Mouse (Mus musculus) liver (tissue): ENCODE results near the gene E130114P18Rik.

Source experiments
- DNase-seq: peaks from one replicate; pipeline ENCODE4 v3.0.0-alpha.2; 2020; ENCODE audit warnings: mixed read lengths

Gene E130114P18Rik

DNA sequence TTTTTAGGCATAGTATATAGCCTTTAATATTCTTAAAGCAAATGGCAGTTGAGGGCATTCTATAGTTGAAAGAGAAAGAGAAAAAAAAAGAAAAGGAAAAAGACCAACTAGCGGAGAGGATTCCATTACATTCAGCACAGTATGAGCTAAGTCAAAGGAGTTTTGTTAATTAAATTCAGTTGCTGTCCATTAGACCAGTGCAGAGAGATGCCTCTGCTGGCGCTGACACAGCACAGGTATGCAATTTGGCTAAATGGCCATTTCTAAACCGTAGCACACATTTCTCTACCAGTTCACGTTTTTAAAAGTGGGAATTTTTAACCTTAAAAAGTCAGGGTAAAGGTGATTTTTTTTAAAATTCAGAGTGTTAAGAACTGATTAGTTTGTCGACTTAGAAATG lies 26.8 kb upstream of the E130114P18Rik start:
- DNase-seq, result no peak

DNA sequence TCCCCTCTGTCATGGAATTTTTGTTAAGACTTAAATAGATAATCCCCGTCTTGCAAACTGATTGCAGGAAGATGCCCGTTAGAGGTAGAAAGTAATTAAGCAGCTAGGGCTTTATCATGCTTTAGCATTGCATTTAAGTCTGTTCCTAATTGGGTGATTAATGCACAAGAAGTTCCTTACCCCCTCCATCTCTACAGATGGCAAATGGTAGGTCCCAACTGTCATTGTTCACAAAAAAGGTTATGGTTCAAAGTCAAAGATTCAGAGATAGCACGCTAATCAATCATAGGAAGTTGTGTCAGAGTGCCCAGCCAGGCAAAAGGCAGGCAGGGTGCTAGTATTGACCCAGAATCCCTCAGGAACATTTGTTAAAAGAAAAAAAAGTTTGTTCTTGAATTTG lies 25.9 kb upstream of the E130114P18Rik start:
- no peak for DNase-seq

DNA sequence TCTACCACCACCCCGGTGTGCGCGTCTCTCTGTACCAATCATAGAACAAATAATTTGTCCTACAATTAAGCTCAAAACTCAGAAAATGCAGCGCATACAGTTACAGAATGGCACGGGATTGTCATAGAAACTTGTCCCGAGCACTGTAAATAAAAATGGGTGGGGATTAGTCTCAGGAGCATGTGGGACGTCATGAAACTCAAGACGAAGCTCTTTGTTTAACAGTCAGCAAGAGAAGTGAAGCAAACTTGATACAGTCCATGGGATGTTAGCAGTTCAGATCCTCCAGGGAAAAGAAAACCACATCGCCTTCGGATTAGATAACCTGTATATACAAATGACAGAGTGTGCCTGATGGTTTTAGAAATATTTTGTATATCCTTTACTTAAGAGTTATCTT lies 18.6 kb upstream of the E130114P18Rik start:
- DNase-seq, result no peak

DNA sequence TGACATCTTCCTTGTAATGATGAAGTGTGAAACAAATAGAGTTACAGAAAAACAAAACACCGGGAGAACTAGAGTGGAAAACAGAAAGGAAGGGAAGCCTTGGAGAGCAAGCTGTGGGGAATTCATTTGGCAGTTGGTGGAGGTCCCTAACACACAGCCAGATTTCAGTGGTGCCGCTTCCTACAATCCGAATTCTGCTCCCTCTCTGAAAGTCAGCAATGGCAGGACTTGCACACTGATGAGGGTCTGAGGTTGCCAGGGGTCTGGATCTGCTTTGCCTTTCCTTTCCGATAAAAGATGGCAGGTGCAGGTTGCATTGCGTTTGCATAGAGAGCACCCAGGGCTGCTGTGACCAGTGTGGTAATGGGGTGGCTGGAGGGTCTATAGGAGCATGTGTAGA lies 18.1 kb upstream of the E130114P18Rik start:
- no peak for DNase-seq

DNA sequence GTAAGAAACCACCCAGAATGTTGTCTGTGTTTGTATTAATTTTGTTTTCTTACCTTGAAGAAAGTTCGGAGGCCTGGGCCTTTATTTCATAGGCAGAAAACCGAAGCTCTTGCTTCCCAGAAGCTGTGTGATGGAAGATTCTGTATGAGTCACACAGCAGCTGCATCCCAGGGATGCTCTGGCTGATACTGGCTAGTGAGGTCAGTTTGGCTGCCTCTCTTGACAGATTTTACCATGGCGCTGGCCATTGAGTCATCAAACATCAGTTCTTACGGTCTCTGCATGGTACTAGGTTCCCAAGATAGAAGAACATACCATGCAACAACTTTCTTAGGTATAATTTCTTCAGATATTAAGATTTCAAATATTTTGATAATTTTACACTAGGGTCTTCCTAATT lies 17.0 kb upstream of the E130114P18Rik start:
- no peak for DNase-seq

DNA sequence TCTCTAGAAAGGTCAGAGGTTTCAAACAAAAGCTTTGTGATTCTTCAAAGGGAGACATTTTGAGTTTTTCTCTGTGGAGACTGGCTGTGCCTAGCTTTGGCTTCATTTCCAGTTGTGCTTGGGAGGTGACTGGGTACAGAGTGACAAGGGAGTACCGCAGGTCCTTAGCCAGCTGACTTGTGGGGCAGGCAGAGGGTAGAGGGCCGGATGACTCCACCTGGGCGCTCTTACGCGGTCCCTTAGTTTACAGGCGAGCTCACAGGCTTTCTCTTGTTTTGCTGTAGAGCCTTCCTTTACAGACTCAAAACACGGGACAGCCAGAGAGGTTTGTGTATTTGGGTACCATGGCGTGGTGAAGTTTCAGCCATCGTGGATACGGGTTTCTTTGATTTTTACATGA lies 16.1 kb upstream of the E130114P18Rik start:
- DNase-seq, result no peak

DNA sequence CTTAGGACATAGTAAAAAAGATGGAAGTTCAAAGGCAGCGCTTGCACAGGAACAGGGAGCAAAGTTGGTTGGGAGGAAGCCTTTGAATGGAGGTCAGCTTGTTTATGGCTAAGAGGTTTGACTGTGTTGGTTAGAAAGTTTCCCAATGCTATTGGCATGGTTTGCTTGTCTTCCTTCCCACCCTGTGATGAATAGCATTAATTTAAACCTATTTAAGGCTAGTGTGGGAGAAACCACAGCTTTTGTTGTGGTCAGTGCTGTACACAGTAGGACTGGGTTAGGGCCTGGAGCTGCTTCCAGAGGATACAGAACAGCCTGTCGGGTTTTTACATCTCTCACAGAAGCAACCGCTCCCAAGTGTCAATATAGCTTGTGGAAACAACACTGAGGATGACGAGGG lies 10.7 kb upstream of the E130114P18Rik start:
- DNase-seq, result no peak

DNA sequence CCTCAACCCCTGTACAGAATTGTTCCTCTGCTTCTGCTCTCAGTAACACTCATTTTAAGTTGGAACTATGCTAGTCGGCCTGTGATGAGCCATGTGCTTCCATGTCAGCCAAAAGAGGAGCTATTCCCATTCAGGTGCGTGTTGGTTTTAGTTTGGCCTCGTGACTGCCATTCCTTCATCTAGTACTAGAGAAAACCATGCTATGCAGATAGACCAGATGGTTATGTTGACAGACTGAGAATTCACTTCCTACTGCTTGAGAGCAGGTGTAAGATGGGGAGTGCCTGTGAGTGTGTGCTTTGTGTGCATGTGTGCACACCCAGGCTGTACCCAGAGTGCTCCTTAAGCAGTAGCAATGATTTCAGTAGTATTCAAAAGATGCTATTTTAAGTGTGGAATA lies 9.6 kb upstream of the E130114P18Rik start:
- DNase-seq, result no peak

DNA sequence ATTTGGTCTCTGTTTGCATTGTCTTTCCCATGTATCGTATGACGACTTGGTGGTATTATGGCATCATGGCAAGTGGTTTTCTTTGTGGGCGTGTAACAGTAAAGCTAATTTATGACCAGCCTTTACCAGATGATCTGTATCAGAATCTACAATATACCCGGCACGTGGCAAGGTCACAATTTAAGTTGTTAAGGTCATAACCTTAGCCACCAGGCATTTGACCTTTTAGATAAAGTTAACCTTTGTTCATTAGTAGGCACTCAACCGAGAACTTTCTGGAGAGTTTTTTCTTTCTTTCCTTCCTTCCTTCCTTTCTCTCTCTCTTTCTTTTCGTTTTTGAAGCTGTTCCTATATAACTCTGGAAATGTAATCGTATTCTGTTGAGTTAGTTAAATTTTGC lies 8.7 kb upstream of the E130114P18Rik start:
- DNase-seq, result no peak

DNA sequence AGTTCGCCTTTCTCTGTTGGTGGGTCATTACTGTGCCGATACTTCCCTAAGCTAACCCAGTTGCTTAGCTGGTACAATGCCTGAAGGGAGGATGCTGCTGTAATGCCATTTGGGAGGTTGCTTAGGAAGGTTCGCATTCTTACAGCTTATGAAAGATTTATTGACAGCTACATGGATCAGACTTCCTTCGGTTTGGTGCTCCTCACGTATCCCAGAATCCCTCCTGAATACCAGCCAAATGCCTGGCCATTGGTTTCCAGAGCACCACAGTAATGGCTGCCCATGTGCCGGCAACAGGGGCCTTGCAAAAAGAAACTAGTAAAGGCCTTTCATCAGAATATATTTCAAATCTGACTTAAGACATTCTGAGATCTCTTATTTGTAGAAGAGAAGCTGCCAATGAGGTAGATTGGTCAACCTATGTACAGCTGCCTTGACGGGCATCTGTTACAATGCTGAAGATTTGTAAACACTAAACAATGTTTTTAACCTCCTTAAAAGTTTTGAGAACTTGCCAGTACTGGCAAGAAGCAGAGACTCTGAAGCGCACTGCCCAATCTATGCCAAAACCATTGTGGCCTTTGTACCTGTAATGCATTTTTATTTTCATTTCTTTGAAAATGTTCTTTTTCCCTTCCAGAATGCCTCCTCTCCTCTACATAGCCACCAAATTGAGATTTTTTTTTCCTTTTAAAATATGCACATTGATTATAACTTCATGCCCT lies 7.8 kb upstream of the E130114P18Rik start:
- no peak for DNase-seq

DNA sequence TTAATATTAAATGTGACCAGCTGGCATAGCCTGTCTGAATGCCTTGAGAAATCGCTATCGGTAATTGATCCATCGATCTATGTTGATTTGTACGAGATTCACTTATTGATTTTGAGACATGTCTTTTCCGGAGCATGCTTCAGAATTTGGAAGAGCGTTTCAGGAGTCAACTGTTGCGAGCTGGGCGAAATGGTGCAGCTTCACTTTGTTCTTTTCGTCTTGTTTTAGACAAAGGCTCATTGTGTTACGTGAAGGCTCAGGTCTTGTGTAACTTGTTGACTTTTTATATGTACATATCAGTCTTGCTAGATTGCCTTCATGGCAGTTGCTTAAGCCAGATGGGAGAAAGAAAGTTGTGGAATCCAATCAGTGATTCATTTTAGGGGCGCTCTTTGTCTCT lies 6.4 kb upstream of the E130114P18Rik start:
- DNase-seq, result no peak

DNA sequence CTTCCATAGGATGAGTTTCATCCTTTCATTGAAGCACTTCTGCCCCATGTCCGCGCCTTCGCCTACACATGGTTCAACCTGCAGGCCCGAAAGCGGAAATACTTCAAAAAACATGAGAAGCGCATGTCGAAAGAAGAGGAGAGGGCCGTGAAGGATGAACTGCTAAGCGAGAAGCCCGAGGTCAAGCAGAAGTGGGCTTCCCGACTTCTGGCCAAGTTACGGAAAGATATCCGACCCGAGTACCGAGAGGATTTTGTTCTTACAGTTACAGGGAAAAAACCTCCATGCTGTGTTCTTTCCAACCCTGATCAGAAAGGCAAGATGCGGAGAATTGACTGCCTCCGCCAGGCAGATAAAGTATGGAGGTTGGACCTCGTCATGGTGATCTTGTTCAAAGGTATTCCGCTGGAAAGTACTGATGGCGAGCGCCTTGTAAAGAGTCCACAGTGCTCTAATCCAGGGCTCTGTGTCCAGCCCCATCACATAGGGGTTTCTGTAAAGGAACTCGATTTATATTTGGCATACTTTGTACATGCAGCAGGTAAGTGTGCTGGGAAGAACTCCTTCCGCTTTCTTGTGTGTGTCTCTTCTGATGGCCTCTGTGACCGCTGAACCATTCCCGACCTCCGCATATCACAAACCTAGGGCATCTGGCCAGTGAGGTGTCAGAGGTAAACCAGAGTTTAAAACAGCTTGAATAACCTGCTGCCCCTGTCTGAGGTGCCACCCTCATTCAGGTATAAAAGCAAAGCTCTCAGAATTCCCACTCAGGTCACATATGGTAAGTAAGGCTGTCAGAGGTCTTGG lies 5.4 kb upstream of the E130114P18Rik start:
- no peak for DNase-seq

DNA sequence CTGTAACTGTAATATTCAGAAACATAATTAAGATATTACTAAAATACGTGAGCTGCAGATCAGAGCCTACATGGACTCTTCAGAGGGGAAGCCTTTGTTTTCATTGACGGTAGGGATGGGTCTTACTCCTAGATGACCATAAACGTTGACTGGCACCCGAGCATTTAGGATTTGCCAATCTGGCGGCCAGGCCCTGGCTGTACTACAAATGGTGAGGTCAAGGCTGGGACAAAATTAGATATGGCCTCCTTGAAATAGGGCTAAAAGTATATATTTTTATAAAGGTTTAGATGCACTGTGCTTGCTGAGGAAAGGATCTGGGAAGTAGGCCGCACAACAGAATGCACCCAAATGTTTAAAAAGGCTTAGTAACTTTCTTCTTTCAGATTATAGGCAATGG lies 4.6 kb upstream of the E130114P18Rik start:
- DNase-seq, result no peak

DNA sequence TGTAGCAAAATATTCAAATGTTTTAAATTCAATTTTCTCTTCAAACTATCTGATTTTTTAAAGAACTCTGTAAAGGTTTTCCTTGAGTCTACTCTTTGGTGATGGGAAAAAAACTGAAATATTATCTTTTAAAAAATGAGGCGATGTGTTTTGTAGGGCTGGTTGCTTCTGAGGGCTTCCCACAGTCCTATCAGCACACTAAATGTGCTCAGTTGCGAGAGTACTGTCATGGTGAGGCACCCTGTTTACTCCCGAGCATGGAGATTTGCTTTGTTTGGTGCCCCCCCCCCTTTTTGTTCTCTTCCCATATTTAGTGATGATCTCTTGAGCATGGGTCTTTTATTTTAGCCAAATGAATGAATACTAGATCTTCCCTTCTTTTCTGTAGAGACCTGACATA lies 4.2 kb upstream of the E130114P18Rik start:
- DNase-seq, result no peak

DNA sequence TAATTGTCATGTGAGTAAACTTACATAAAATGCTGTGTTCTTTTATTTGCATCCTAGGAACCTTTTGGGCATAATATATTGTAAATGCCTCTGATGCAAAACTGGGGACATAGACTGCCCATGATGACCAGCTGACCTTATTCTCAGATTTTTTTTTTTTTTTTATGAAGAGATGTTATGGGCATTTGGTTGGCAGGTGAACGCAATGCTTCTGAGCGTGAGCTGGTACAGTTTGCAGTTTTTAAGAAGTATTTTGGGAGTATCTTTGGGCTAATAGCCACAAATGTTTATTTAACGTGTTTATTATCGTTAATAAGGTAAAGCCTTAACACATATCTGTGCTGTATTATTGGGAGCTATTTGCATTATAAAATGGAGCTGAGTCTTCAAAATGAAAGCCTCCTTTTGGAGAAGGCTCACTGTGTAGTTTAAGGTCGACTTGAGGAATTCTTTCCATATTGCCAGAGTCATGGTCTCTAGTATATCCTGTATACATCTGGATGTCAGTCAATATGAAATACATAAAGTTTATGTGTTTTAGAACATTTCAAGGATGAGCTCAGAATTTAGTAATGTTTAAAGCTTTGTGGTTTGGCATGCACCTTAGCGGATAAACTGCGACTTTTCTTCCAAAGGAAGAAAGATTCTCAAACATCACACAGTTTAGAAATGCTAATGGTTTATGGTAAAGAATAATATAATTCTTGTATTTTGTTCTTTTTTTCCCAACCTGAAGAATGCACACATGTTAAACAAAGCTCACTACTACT lies 3.0 kb upstream of the E130114P18Rik start:
- no peak for DNase-seq

DNA sequence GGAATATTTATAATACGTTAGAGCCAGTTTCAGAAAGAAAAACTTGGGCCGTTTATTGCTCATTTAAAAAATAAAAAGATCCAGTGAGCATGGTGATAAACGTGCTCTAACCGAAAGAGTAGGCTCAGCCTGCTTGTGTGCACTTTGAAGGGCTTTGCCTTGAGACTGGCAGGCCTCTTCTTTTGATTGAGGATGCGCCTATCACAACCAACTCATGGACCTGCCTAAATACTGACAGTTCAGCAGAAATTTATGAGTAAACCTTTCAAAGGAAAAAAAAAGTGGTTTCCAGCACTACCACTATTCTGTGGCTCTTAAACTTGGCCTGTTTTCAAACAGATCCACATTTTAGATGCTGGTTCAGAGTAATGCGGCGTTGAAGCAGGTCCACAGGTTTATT lies 2.1 kb upstream of the E130114P18Rik start:
- DNase-seq, result no peak

DNA sequence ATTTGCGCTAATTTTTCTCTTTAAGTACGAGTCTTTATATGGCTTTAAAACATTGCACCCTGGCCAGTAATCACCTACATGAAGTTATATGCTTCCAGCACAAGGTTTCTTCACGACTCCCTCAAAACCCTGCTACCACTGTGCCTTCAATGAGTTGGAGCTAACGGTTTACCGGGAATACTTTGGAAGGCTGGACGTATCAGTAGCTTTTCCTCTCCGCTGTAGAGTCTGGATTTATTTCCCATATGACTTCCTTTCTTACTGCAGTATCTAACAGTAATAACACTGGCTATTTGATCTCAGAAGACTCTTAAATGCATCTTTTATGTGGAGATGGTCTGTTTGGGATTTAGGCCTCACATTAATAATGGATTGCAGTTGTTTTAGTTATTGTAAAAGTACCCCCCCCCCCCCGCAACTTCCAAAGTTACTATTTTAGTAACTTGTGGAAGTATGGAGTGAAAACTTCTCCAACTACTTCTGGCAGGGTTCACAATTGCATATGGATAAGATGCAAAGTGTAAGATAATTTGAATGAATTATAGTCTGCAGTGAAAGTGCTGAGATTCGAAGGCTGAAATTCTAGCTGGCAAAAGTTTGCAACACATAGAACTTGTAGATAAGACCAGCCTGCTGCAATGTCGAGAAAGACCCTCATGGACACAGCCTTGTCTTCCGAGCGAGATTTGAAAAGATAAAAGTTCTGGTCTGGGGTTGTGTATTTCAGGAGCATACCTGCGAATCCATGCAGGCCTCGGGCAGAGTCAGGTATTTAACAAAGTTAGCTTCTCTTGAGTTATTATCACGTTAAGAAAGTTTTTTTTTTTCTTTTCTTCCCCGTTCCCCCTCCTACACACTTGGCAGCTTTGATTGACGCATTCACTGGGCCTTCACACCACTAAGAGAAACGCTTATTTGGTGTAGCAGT lies 1.4 kb upstream of the E130114P18Rik start:
- no peak for DNase-seq

DNA sequence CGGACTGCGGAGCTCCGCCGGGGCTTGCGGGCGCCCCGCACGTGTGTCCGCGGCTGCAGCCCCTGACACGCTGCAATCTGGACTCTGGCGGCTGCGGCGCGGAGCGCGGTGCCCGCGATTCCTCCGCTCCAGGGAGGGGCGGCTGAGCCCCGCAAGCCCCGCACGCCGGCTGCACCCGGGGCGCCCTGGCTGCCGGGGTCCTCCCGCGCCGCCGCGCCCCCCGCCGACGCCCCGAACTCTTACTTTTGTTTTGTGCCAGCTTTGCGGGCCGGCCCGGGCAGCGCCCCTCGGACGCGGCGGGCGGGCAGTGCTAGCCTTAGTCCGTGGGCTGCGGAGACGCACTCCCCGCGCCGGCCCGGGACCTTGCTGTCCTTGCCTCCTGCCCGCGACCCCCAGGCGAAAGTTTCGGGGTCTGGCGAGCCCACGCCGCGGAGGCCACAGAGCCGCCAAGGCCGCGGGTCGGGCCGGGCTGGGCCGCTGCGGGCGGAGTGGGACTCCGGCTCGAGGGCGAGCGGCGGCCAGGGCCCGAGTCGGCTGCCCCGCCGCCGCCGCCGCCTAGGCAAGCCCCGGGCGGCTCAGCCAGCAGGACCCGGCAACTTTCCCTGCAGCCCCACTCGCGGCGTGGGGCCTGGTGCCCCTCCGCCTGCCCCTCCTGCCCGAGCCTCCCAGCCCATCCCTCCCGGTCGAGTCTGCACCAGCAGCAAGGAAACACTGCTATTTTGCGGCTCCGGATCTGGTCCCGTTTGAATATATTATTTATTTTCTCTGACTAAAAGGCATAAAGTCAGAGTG lies 529 bp upstream of the E130114P18Rik start:
- DNase-seq, result no peak

DNA sequence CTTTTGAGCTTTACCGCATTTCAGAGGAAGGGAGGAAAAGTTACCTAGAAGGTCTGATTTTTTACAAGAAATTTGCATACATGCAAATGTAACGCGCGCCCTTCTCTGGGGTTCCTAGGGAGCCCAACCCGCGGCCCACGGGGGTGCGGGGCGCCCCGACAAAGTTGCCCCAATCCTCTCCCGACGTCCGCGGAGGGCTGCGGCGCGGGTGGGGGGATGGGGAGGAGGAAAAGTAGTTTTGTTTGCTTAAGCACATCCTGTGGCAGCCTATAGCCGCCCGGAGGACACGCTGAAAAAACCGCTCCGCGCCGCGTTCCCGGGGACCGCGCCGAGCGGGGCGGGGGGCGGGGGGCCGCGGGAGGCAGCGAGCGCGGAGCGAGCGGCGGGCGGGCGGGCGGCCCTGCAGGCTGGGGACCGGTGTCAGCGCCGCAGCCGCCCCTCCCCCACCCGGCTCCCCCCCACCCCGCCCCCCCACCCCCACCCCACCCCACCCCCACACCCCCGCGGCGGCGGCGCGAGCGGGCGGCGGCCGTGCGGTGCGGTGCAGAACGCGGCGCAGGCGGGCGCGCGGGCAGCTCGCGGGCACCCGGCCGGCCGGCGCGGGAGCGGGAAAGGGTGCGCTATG lies 685 bp downstream of the E130114P18Rik start:
- peak; percentile 56 for DNase-seq

DNA sequence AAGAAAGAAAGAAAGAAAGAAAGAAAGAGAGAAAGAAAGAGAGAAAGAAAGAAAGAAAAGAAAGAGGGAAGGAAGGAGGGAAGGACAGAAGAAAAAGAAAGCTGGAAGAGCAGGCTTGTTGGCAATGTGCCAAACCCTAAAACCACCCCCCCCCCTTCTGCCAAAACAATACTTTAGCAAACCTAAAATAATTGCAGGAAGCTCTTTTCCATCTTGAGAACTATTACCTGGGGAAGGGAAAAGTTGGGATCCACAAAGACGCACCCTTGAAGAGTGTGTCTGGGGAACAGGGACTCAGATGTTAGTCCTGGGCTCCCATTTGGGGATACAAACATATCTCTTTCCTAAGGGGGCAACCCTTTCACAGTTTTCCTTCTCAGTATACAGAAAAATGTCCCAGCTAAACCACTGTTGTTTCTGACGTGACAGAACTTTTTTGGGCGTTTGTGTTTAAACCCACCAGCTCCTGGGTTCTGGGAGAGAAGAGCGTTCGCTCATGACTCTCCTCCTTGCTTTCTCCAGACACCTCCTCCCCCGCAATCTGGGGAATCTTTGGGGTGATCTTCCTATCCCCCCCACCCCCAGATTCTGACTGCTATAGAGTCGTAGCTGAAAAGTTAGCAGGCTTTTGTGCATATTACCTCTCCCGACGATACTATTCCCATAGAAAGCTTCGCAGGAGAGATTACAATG lies 1.3 kb downstream of the E130114P18Rik start:
- DNase-seq, result no peak
